Mouse (Mus musculus) c-Kit-positive CD71-positive TER-119-negative erythroid progenitor cells, embryonic 14.5 days (primary cell): ENCODE measurements around the gene Gm4553.
"Not testable (repeated sequence)": the region's sequence is repeated elsewhere in the genome, so short reads cannot be mapped to it uniquely, and the experiment has no call there.

Experiments used
- DNase-seq: peaks from one replicate; pipeline ENCODE4 v3.0.0-alpha.2; 2013; ENCODE audit warnings: low read depth

Gene Gm4553

GRCm38 (mm10) chr7:142134206-142134995 lies 31.1 kb downstream of the Gm4553 start:
- DNase-seq: no peak

- no peak for DNase-seq
These were observed 36.7 kb downstream of the Gm4553 start for GRCm38 (mm10) chr7:142128843-142129242.

GRCm38 (mm10) chr7:142120629-142121028 lies 44.9 kb downstream of the Gm4553 start, which contains the start of gene Gm45618:
Gm45618 (minus strand) TSS chr7:142120729.
- not testable (repeated sequence) for DNase-seq

GRCm38 (mm10) chr7:142119632-142120031 lies 45.9 kb downstream of the Gm4553 start:
- DNase-seq: peak; percentile 24
